8 mouse cellular contexts compared by ENCODE assay signal in genomic region chr10:95415159-95415532, GRCm38 (mm10). TPM values are rescaled to one million over a fixed set of nuclear protein-coding genes. Genes with fewer than 3 reads are reported as not detected.
DNase-seq lines count a peak whose midpoint lies in the region; ATAC-seq and TF ChIP-seq lines count a peak whose summit lies in the region.

No protein-coding gene starts in this region.

- no peak for TF ChIP-seq POLR2A in kidney, adult 2 months (IDR thresholded peaks at IDR 0.05; ENCODE audit: low read depth, low read length)

- peak overlapping the region; percentile 98 for H3K4me2 ChIP-seq in heart, embryonic 12.5 days
- peak overlapping the region; percentile 95 for H3K4me2 ChIP-seq in limb, embryonic 12.5 days
- H3K4me2 ChIP-seq in neural tube, embryonic 11.5 days (ENCODE audit: low read depth) = peak overlapping the region; percentile 85

- under 1% methylated on average over 15 of the region's 15 CpGs for WGBS in kidney, adult 2 months
- WGBS in heart, embryonic 12.5 days = under 1% methylated on average over 15 of the region's 15 CpGs
- WGBS in limb, embryonic 12.5 days = under 1% methylated on average over 15 of the region's 15 CpGs
- WGBS in neural tube, embryonic 11.5 days = 0% methylated on average over 15 of the region's 15 CpGs

- peak overlapping the region; percentile 83 for H3K9ac ChIP-seq in heart, embryonic 12.5 days
- H3K9ac ChIP-seq in limb, embryonic 12.5 days (replicated peaks) = peak overlapping the region; percentile 80
- H3K9ac ChIP-seq in neural tube, embryonic 11.5 days (ENCODE audit: low read length) = peak overlapping the region; percentile 77

- H3K27me3 ChIP-seq in kidney, adult 2 months (replicated peaks; ENCODE audit: control insufficient read depth, insufficient read depth, low read length) = no peaks in the 10 kb centered on the region
- no peaks in the 10 kb centered on the region for H3K27me3 ChIP-seq in Patski
- H3K27me3 ChIP-seq in heart, embryonic 12.5 days (replicated peaks) = no peaks in the 10 kb centered on the region
- H3K27me3 ChIP-seq in limb, embryonic 12.5 days = peaks cover 23% of the 10 kb centered on the region
- peaks cover 3% of the 10 kb centered on the region; the same call in 1 of the 2 replicates for H3K27me3 ChIP-seq in neural tube, embryonic 11.5 days (ENCODE audit: control insufficient read depth, insufficient read depth, low read length)

- intact Hi-C loops in left cerebral cortex, postnatal 25 days (cut with DNase I) = loop anchor here (2.0 to 5.0 kb wide), 4 partner anchors 57 to 328 kb away; no protein-coding TSS in a partner anchor

- CTCF ChIA-PET in Patski (lab: Charles Lee) = interaction anchor here (1.7 kb wide), 1 partner anchor 422 kb away, joined by 5 read pairs; no protein-coding TSS in a partner anchor

- in situ Hi-C loops in Patski (cut with MboI; ENCODE audit: low pct_unique_long_range_greater_than_20kb) = loop anchor here (5.0 to 10.0 kb wide), 2 partner anchors 60 to 423 kb away; no protein-coding TSS in a partner anchor

- H3K36me3 ChIP-seq in kidney, adult 2 months (ENCODE audit: control insufficient read depth, insufficient read depth, low read length) = no peaks in the 10 kb centered on the region
- H3K36me3 ChIP-seq in heart, embryonic 12.5 days = peaks cover 6% of the 10 kb centered on the region
- H3K36me3 ChIP-seq in limb, embryonic 12.5 days = peaks cover 7% of the 10 kb centered on the region; the same call in 1 of the 2 replicates
- no peaks in the 10 kb centered on the region for H3K36me3 ChIP-seq in neural tube, embryonic 11.5 days (ENCODE audit: control insufficient read depth, insufficient read depth, low read length)

- POLR2A ChIA-PET in Patski (lab: Charles Lee) = interaction anchor here (1.1 kb wide), 1 partner anchor 67 kb away, joined by 3 read pairs; no protein-coding TSS in a partner anchor

- no peak for TF ChIP-seq CTCF in kidney, adult 2 months (conservative IDR thresholded peaks at IDR 0.05; ENCODE audit: insufficient read depth, insufficient read length, low read depth, low read length)
- no peak for TF ChIP-seq CTCF in Patski (IDR thresholded peaks at IDR 0.05)

- H3K27ac ChIP-seq in kidney, adult 2 months (ENCODE audit: insufficient read depth, low read depth, low read length) = no peak overlapping the region
- peak overlapping the region; percentile 84 for H3K27ac ChIP-seq in heart, embryonic 12.5 days (ENCODE audit: poor library complexity, severe bottlenecking)
- H3K27ac ChIP-seq in limb, embryonic 12.5 days = no peak overlapping the region
- 0 out of 2 replicates have a peak overlapping the region, but pooled peaks have one; percentile 11 for H3K27ac ChIP-seq in neural tube, embryonic 11.5 days (ENCODE audit: low read depth, low read length)

- DNase-seq in kidney, adult 2 months = peak; percentile 58
- DNase-seq in kidney, postnatal 25 days = no peak
- no peak for DNase-seq in Patski (ENCODE audit: low read depth, low spot score)
- DNase-seq in neural tube, embryonic 11.5 days (ENCODE audit: low spot score) = no peak
- no peak for DNase-seq in left cerebral cortex, postnatal 25 days (ENCODE audit: low spot score in 2 of 2)
- no peak for DNase-seq in left cerebral cortex, adult 8-10 months (ENCODE audit: low spot score in 2 of 2)

- H3K4me1 ChIP-seq in kidney, adult 2 months (ENCODE audit: control insufficient read depth, insufficient read depth, low read length) = peaks cover 2% of the 10 kb centered on the region; the same call in 1 of the 2 replicates
- H3K4me1 ChIP-seq in heart, embryonic 12.5 days (replicated peaks) = peaks cover 18% of the 10 kb centered on the region
- peaks cover 18% of the 10 kb centered on the region for H3K4me1 ChIP-seq in limb, embryonic 12.5 days (replicated peaks)
- peaks cover 4% of the 10 kb centered on the region; the same call in 1 of the 2 replicates for H3K4me1 ChIP-seq in neural tube, embryonic 11.5 days (ENCODE audit: control insufficient read depth, insufficient read depth, low read length)

- no peaks in the 10 kb centered on the region for H3K9me3 ChIP-seq in heart, embryonic 12.5 days (replicated peaks)
- no peaks in the 10 kb centered on the region for H3K9me3 ChIP-seq in limb, embryonic 12.5 days
- no peaks in the 10 kb centered on the region for H3K9me3 ChIP-seq in neural tube, embryonic 11.5 days (ENCODE audit: control insufficient read depth, low read length)

- ATAC-seq in Patski = peak; percentile 3
- peak; percentile 0; the same call in 1 of the 2 replicates for ATAC-seq in heart, embryonic 12.5 days (ENCODE audit: insufficient number of reproducible peaks, low FRiP score)
- no peak for ATAC-seq in limb, embryonic 12.5 days (ENCODE audit: insufficient number of reproducible peaks, insufficient read depth, low FRiP score, low TSS enrichment, low read depth)
- ATAC-seq in neural tube, embryonic 11.5 days (ENCODE audit: insufficient read depth, low FRiP score, low TSS enrichment) = no peak; the same call in 1 of the 2 replicates

- peak overlapping the region; percentile 58 for H3K4me3 ChIP-seq in kidney, adult 2 months (ENCODE audit: insufficient read depth, low read depth, low read length)
- H3K4me3 ChIP-seq in heart, embryonic 12.5 days = peak overlapping the region; percentile 77
- peak overlapping the region; percentile 71 for H3K4me3 ChIP-seq in limb, embryonic 12.5 days (replicated peaks)
- H3K4me3 ChIP-seq in neural tube, embryonic 11.5 days (ENCODE audit: low read depth, low read length) = peak overlapping the region; percentile 66

RNA-seq across cellular contexts. Expression of gene Socs2, which starts 1.8 kb away (rescaled TPM):
- polyA plus RNA-seq in kidney, adult 2 months (2012; rRNA removed) = 24.5 and 42.9 TPM in 2 replicates
- 42.7 TPM for polyA plus RNA-seq in Patski (2021)
- 47.7 and 49.0 TPM in 2 replicates for polyA plus RNA-seq in heart, embryonic 12.5 days (2016; fragmentation: Nextera tagmentation; extraction: Ambion mirVana)
- 61.3 and 72.4 TPM in 2 replicates for polyA plus RNA-seq in limb, embryonic 12.5 days (2016; fragmentation: Nextera tagmentation; extraction: Ambion mirVana)
- polyA plus RNA-seq in neural tube, embryonic 11.5 days (2014; fragmentation: Nextera tagmentation; extraction: Ambion mirVana) = 45.0 and 46.0 TPM in 2 replicates
- 10 to 100 TPM; 24.3 to 29.9 TPM for total RNA-seq in left cerebral cortex, postnatal 25 days (2021)
- total RNA-seq in left cerebral cortex, adult 8-10 months (2022) = 10 to 100 TPM; 26.5 to 29.7 (median 27.7) TPM

Comparison
In these comparisons a context has a peak if more than half of its experiments do, and no peak if none do; other contexts are left out.
1. H3K27ac ChIP-seq: peak in heart, embryonic 12.5 days (single experiment) and neural tube, embryonic 11.5 days (single experiment); none in kidney, adult 2 months (single experiment) and limb, embryonic 12.5 days (single experiment).
2. ATAC-seq: peak in Patski (single experiment) and heart, embryonic 12.5 days (single experiment); none in limb, embryonic 12.5 days (single experiment) and neural tube, embryonic 11.5 days (single experiment).
3. Peak in every context shown above with its lines, with median percentiles within 50 percentile points of each other: H3K4me3 ChIP-seq, H3K4me2 ChIP-seq and H3K9ac ChIP-seq.